Mouse (Mus musculus) testis, adult 2 months (tissue): ENCODE data around the gene Prdm8.

Experiments used
- CTCF ChIP-seq: fragments of 200-500 bp; IDR thresholded peaks from 2 replicates; pipeline ENCODE4 v1.5.1; 2012; ENCODE audit warnings: low read depth, mild to moderate bottlenecking, inconsistent platforms, low read length, moderate library complexity; ENCODE audit not compliant: control insufficient read depth, insufficient read depth, insufficient replicate concordance
- POLR2A ChIP-seq: fragments of 200-500 bp; IDR thresholded peaks from 2 replicates; pipeline ENCODE4 v1.6.1; 2012; ENCODE audit warnings: low read depth, mild to moderate bottlenecking, inconsistent platforms, low read length, moderate library complexity; ENCODE audit not compliant: control insufficient read depth

GRCm38 (mm10) chr5:98167180-98167824 is at the start of gene Prdm8:
- TF ChIP-seq CTCF (peak; percentile 83), POLR2A (no peak)
